7 mouse cellular contexts compared by ENCODE assay signal in the genomic region with DNA sequence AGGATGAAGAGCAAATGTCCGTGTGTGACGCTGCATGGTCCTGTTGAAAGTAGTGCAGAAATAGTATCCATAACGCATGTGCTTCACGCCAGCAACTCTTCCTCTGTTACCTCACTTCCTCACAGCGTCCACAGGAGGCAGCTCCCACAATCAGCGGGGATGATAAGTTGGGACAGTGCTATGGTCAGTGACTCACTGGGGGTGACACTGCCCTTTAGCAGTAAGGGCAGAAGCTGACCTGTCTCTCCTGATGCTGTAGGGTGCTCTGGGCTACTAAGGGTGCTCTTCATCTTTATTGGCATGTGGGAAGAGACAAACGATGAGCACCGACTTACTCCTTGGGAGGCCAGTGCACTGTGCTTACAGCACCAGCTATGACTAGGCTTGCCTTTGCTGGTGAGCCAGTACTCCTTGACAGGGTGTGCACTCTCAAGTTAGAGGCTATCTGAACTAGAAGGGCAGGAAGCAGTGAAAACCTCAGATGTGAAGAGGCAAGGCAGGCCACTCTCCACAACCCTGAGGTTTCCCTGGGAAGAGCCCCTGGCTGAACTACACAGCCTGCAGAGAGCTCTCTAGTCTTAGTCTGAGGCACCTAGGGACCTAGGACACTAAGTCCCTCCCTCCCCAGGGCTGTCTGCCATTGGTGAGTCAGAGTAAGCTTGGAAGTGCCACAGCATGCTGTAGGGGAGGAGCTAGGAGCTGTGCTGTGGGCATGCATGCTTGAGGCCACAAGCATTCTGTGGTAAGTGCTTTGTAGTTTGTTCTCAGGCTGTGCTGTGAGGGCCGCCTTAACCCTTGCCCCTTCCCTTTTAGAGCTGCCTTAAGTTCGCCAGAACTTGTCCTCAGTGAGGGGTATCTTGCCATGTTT. TPM values are rescaled to one million over a fixed set of nuclear protein-coding genes. Genes with fewer than 3 reads are reported as not detected.
DNase-seq lines count a peak whose midpoint lies in the region; ATAC-seq and TF ChIP-seq lines count a peak whose summit lies in the region.

No protein-coding gene starts in this region.

- intact Hi-C loops in left cerebral cortex, adult 2 months (cut with DNase I), result loop anchor here (2.0 kb wide), 1 partner anchor 39 kb away; no protein-coding TSS in a partner anchor
- intact Hi-C loops in left cerebral cortex, postnatal 10 days (cut with DNase I), result no loop called here
- intact Hi-C loops in heart, postnatal 14 days (cut with DNase I), result no loop called here

- no peak overlapping the region for H3K4me3 ChIP-seq in left cerebral cortex, adult 2 months
- no peak overlapping the region for H3K4me3 ChIP-seq in lung, embryonic 15.5 days

- no peak overlapping the region for H3K9ac ChIP-seq in lung, embryonic 15.5 days

- ATAC-seq in lung, embryonic 15.5 days (ENCODE audit: borderline replicate concordance, extremely low read depth, low FRiP score, low TSS enrichment), result peak; percentile 94

- H3K36me3 ChIP-seq in lung, embryonic 15.5 days, result no peaks in the 10 kb centered on the region

- no peaks in the 10 kb centered on the region for H3K4me1 ChIP-seq in lung, embryonic 15.5 days

- H3K27ac ChIP-seq in left cerebral cortex, adult 2 months, result peak overlapping the region; percentile 75
- H3K27ac ChIP-seq in lung, embryonic 15.5 days, result peak overlapping the region; percentile 41; the same call in 1 of the 2 replicates

- H3K9me3 ChIP-seq in lung, embryonic 15.5 days, result no peaks in the 10 kb centered on the region

- WGBS in lung, embryonic 15.5 days, result 57% methylated on average over 10 of the region's 10 CpGs

- no peak overlapping the region for H3K4me2 ChIP-seq in lung, embryonic 15.5 days

- no peaks in the 10 kb centered on the region for H3K27me3 ChIP-seq in lung, embryonic 15.5 days

- DNase-seq in left cerebral cortex, adult 2 months (ENCODE audit: extremely low spot score in 1 of 2, low spot score in 2 of 2), result no peak
- no peak for DNase-seq in left cerebral cortex, postnatal 10 days (ENCODE audit: extremely low spot score in 1 of 2, low spot score in 2 of 2)
- peak; percentile 70 for DNase-seq in adrenal gland, postnatal 10 days
- peak; percentile 16 to 22 for DNase-seq in heart, postnatal 14 days
- no peak for DNase-seq in B cell, adult 2 months
- no peak for DNase-seq in right cerebral cortex, postnatal 14 days

- TF ChIP-seq CTCF in left cerebral cortex, adult 2 months (IDR thresholded peaks at IDR 0.05), result no peak

RNA-seq across cellular contexts. Expression of a gene that starts 10.2 kb away (rescaled TPM):
- total RNA-seq in left cerebral cortex, adult 2 months (2021), result 1 to 10 TPM; 7.0 to 7.2 TPM
- total RNA-seq in left cerebral cortex, postnatal 10 days (2021), result 1 to 10 TPM; 1.3 to 1.4 TPM
- total RNA-seq in adrenal gland, postnatal 10 days (2021), result 1 to 10 TPM; 5.7 to 9.4 TPM
- total RNA-seq in heart, postnatal 14 days (2021), result 1 to 10 TPM; 5.8 to 6.2 TPM
- 27.8 and 30.2 TPM in 2 replicates for polyA plus RNA-seq in lung, embryonic 15.5 days (2015; fragmentation: Nextera tagmentation; extraction: Ambion mirVana)

Comparison
In these comparisons a context has a peak if more than half of its experiments do, and no peak if none do; other contexts are left out.
1. DNase-seq: peak in adrenal gland, postnatal 10 days (single experiment) and heart, postnatal 14 days (2 of 2); none in left cerebral cortex, adult 2 months (0 of 2), left cerebral cortex, postnatal 10 days (0 of 2), B cell, adult 2 months (0 of 2) and right cerebral cortex, postnatal 14 days (single experiment).